Mouse (Mus musculus): ENCODE measurements around the gene Gnb1l.

GRCm38 (mm10) chr16:18601447-18601846 is 102.9 kb downstream of the Gnb1l start:
- TF ChIP-seq GATA1 (IDR thresholded peaks at IDR 0.05; ENCODE audit: borderline replicate concordance, low read length) (no peak), FLI1 (IDR thresholded peaks at IDR 0.05; ENCODE audit: low read length) (no peak)
